Mouse (Mus musculus) limb, embryonic 10.5 days (tissue): Measurements from ENCODE around the gene Adgrg6. TPM values are rescaled to one million over a fixed set of nuclear protein-coding genes. Genes with fewer than 3 reads are reported as not detected.

Experiments
- DNase-seq: peaks from one replicate; pipeline ENCODE4 v3.0.0-alpha.2; 2017; ENCODE audit warnings: low spot score
- H3K27ac ChIP-seq: fragments of 300-500 bp; sonication (generic); 2 replicates; pipeline ENCODE4 v1.5.1; 2016; ENCODE audit warnings: mild to moderate bottlenecking
- H3K27me3 ChIP-seq: fragments of 300-500 bp; sonication (generic); 2 replicates; pipeline ENCODE4 v1.6.1; 2016; ENCODE audit warnings: low read depth, mild to moderate bottlenecking; ENCODE audit not compliant: poor library complexity, severe bottlenecking
- H3K36me3 ChIP-seq: fragments of 300-500 bp; sonication (generic); 2 replicates; pipeline ENCODE4 v1.6.1; 2016; ENCODE audit warnings: mild to moderate bottlenecking, moderate library complexity
- H3K4me1 ChIP-seq: fragments of 300-500 bp; sonication (generic); 2 replicates; pipeline ENCODE4 v1.6.1; 2016
- H3K4me3 ChIP-seq: fragments of 300-500 bp; sonication (generic); 2 replicates; pipeline ENCODE4 v1.5.1; 2016; ENCODE audit warnings: mild to moderate bottlenecking, moderate library complexity
- H3K9me3 ChIP-seq: fragments of 300-500 bp; sonication (generic); replicated peaks from 2 replicates; pipeline ENCODE4 v1.6.1; 2016; ENCODE audit warnings: mild to moderate bottlenecking
- WGBS: fragments of 180-500 bp; shearing (Covaris S2); methylation state at CpG from one replicate; pipeline ENCODE4 v1.1.7; 2016; 5-methylcytosine and 5-hydroxymethylcytosine counted together
- polyA plus RNA-seq: library from polyadenylated mRNA; unstranded; fragments of >200 nt; fragmentation: Nextera tagmentation; extraction: Ambion mirVana; gene quantifications from 2 replicates; pipeline ENCODE4 v1.2.1, GENCODE M21; 2016

Adgrg6 gene
- polyA plus RNA-seq, 1 experiment from 2014 or later, result 0.48 TPM

DNA sequence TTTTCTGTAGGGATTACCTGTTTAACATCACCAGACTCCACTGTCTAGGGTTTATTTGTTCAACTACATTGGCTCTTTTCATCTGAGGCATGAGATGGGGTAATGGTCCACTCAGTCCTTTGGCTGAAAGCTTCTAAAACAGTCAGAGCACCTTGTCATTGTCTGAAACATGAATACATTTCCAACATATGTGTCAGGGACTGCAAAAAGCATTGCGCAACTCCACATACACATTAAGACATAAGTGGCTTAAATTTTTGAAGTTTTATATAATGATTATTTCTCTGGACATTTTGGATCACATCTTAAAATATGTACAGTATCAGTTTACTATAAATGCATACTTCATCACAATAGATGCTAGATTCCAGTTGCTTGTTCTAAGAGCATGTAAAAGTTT lies 14.8 kb downstream of the Adgrg6 start:
- 100% methylated on average over 1 of the region's 1 CpGs for WGBS
- DNase-seq, result no peak
- Histone ChIP-seq H3K27ac (no peak overlapping the region), H3K36me3 (no peaks in the 10 kb centered on the region), H3K27me3 (no peaks in the 10 kb centered on the region), H3K9me3 (no peaks in the 10 kb centered on the region), H3K4me1 (no peaks in the 10 kb centered on the region), H3K4me3 (no peak overlapping the region)

DNA sequence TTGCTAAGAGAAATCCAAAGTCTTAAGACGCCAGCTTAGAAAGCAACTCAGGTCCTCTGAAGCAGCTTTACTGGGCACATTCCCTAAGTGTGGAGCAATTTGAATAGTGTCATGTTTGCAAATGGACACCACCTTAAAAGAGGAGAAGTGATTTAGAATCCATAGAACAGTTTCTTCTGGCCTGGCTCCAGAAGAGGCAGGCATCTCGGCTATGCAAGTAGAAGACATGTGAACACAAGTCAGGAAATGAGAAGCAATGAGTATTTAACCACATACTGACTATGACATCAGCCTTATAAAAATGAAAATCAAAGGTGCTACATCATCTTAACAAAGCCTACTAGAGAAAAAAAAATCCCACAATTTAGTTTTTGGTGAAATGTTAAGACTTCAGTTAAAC lies 17.7 kb downstream of the Adgrg6 start:
- Histone ChIP-seq H3K27me3 (no peaks in the 10 kb centered on the region), H3K4me1 (no peaks in the 10 kb centered on the region), H3K9me3 (no peaks in the 10 kb centered on the region), H3K4me3 (no peak overlapping the region), H3K27ac (no peak overlapping the region), H3K36me3 (no peaks in the 10 kb centered on the region)
- 88% methylated on average over 2 of the region's 2 CpGs for WGBS
- DNase-seq, result no peak

DNA sequence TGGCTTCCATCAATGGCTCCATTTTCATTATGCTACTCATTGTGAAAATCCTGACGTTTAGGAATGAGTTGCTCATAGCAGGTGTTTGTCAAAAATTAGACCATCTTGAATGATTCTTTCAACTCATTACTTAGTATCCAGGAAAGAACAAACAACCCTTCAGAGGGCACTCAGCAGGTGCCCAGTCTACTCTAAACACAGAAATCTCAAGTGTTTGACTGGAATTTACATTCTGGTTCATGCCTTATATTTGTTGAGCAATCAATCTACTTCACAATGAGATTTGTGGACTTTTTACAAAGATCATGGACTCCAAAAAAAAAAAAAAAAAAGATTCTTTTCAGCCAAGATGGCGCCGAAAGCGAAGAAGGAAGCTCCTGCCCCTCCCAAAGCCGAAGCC lies 22.7 kb downstream of the Adgrg6 start:
- H3K9me3 ChIP-seq, result no peaks in the 10 kb centered on the region
- no peaks in the 10 kb centered on the region for H3K4me1 ChIP-seq
- no peak overlapping the region for H3K4me3 ChIP-seq
- H3K36me3 ChIP-seq, result no peaks in the 10 kb centered on the region
- H3K27me3 ChIP-seq, result no peaks in the 10 kb centered on the region
- DNase-seq, result no peak
- WGBS, result 94% methylated on average over 5 of the region's 5 CpGs
- H3K27ac ChIP-seq, result no peak overlapping the region

DNA sequence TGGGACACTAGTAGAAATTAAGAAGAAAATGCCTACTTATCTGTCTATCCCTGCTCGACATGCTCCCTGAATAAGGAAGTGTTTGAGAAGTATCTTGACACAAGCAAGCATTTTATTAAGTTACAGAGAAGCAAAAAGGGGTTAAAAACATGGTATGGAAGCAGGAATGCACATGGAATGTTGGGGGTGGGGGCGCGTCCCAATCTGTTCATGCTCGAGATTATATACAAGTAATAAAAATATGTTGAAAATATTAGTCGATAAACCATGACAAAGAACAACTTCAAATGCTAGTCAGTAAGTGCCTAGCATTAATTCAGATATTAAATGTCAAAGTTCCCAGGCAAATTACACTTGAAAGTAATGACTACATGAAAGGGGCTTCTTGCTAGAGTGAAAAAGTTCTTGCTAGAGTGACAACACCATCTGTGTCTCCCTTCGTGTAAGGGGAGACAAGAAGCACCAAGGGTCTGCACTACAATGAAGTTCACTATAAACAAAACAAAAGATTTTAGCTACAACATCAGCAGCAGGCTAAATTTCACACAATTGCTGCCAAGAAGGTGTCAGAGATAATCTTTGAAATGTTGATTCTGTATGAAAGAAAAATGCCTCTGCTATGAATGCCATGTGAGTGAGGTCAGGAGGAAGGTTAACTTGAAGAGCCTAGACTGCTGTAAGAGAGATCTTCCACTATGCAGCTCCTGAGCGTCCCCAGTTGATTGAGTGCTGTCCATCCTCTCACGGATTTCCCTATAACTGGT lies 24.4 kb downstream of the Adgrg6 start:
- Histone ChIP-seq H3K4me1 (no peaks in the 10 kb centered on the region), H3K4me3 (no peak overlapping the region), H3K9me3 (no peaks in the 10 kb centered on the region), H3K36me3 (no peaks in the 10 kb centered on the region), H3K27me3 (no peaks in the 10 kb centered on the region), H3K27ac (no peak overlapping the region)
- 78% methylated on average over 8 of the region's 8 CpGs for WGBS
- DNase-seq, result no peak

DNA sequence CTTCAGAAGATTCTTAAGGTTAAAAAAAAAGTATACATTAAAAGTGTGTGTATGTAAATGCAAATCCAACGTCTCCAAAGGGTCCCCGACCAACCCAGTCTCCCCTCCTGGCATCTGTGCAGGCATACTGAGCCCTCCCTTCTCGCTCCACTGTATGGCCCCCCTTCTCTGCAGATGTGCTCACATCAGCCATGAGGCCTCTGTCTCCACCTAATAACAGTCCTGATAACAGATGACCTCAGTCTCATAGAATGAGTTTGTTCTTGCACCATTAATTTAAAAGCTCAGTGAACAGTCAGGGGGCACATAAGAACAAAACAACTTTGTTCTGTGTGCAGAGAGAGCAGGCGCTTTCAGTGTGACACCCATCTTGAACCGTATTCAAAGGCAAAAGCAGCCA lies 27.6 kb downstream of the Adgrg6 start:
- H3K4me3 ChIP-seq, result no peak overlapping the region
- no peaks in the 10 kb centered on the region for H3K4me1 ChIP-seq
- no peak overlapping the region for H3K27ac ChIP-seq
- no peak for DNase-seq
- H3K27me3 ChIP-seq, result no peaks in the 10 kb centered on the region
- H3K9me3 ChIP-seq, result no peaks in the 10 kb centered on the region
- H3K36me3 ChIP-seq, result no peaks in the 10 kb centered on the region
- 73% methylated on average over 5 of the region's 5 CpGs for WGBS

DNA sequence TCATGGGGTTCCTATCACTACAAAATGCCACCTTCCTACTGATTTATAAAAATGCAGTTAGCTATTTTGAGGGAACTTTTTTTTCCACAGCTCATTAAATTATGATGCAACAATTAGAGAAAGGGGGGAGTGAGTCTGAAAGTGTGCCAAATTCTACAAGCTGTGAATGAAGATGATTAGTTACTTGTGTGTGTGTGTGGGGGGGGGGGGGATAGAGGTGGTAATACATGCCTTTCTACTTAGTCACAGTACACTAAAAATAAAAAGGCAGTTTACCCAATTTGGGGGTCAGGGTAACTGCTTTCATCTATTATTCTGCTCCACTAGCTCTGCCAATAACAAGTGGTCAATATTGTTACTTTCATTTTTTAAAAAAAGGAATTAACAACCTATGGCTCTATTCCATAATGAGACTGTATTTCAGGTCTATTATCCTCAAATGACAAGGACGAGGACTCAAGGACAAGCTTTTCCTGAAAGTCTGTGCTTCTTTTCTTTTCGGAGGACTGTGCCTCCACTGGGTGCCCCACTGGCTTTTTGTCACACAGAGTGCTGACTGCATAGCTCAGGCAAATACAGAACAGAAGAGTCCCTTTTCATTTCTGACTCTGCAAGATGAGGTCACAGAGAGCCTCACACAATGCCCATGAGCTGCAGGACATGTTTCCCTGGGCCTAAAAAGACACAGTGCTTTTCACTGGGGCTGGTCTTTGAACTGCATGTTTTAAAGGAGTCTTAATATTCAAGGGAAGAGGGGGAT lies 33.4 kb downstream of the Adgrg6 start:
- Histone ChIP-seq H3K27ac (no peak overlapping the region), H3K9me3 (no peaks in the 10 kb centered on the region), H3K36me3 (no peaks in the 10 kb centered on the region), H3K4me3 (no peak overlapping the region), H3K4me1 (no peaks in the 10 kb centered on the region), H3K27me3 (no peaks in the 10 kb centered on the region)
- 80% methylated on average over 2 of the region's 2 CpGs for WGBS
- no peak for DNase-seq

DNA sequence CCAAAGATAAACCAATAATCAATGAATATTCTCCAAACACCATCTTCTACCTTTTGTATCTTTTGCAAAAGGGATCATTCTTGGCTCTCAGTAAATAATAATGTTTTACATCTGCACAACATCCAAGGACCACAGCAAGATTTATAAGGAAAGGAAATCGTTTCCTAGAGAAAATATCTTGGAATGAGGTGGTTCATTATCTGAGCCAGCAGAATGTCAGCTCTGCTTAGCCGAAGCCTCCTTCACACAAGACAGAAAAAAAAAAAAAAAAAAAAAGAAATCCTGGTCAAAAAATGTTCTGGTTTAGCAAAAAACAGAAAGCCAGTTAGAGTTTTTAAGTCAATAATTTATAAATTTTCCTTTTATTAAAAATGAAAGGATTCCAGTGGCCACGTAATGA lies 34.3 kb downstream of the Adgrg6 start:
- H3K9me3 ChIP-seq, result no peaks in the 10 kb centered on the region
- no peak overlapping the region for H3K4me3 ChIP-seq
- no peaks in the 10 kb centered on the region for H3K4me1 ChIP-seq
- DNase-seq, result no peak
- H3K36me3 ChIP-seq, result no peaks in the 10 kb centered on the region
- H3K27ac ChIP-seq, result no peak overlapping the region
- no peaks in the 10 kb centered on the region for H3K27me3 ChIP-seq
- 77% methylated on average over 3 of the region's 3 CpGs for WGBS

DNA sequence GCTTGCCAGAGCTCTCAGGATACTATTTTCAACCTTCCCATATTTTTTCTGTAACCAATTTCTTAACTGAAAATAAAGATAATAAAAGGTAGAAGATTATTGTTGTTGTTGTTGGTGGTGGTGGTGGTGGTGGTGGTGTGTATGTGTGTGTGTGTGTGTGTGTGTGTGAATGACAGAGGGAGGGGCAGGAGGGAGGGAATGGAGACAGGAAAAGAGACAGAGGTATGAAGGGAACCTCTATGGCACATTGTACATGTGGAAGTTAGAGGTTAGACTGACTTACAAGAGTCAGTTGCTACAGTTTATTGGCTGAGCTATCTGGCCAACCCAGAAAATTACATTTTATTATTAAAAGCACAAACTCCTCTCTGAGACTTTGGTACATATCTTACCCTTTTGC lies 49.8 kb downstream of the Adgrg6 start:
- DNase-seq, result no peak
- Histone ChIP-seq H3K9me3 (no peaks in the 10 kb centered on the region), H3K27ac (no peak overlapping the region), H3K27me3 (no peaks in the 10 kb centered on the region), H3K4me1 (no peaks in the 10 kb centered on the region), H3K4me3 (no peak overlapping the region), H3K36me3 (no peaks in the 10 kb centered on the region)

DNA sequence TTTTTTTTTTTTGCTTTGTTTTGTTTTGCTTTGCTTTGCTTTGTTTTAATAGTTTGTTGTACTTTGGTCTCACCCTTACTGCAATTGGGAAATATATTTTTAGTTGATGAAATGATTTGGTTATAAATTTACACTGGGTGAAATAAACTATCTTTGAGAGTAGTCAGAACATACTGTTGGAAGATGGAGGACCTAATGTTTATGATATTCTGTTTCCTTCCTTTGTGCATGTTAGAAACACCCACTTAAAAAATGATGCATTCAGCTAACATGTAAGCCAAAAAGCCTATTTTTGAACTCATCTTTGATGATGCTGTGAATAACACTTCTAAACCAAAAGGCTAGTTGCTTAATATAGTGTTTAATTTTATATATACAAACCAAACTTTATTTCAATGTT lies 50.3 kb downstream of the Adgrg6 start:
- Histone ChIP-seq H3K4me3 (no peak overlapping the region), H3K27ac (no peak overlapping the region), H3K27me3 (no peaks in the 10 kb centered on the region), H3K9me3 (no peaks in the 10 kb centered on the region), H3K36me3 (no peaks in the 10 kb centered on the region), H3K4me1 (no peaks in the 10 kb centered on the region)
- DNase-seq, result no peak

DNA sequence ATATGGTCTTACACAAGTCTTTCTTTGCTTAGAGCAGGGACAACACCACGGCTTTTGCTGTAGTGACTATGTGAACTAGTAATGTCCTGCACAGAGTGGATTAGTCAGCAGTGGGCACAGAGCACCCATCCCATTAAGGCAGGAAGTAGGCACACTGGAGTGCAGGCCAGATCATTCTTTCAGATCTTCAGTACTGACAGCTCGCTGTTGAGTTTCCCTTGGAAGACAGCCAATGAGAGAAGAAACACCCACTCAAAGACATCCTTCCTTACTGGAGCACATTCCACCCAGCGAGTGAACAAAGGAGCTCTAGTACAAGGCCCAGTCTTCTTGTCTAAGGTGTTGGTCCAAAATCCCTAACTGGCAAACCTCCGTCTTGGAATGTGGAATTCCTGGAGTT lies 53.6 kb downstream of the Adgrg6 start:
- WGBS, result 93% methylated on average over 4 of the region's 4 CpGs

DNA sequence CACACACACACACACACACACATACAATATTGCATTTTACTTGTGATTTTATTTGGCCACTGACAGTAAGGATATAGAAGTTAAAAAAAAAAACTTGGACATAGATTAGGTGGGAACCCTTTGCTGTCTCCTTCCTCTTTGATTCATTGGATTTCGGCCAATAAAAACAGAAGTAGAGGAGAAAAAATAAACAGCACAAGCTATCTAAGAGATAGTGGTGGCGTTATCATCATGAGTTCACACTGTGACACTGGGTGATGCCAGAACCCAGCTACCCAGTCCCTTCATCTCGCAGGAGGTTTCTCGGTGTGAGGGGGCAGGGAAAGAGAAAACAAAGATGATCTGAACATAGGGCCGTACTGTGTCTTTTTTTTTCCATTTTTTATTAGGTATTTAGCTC lies 62.2 kb downstream of the Adgrg6 start:
- no peak for DNase-seq
- Histone ChIP-seq H3K4me1 (no peaks in the 10 kb centered on the region), H3K4me3 (no peak overlapping the region), H3K27me3 (no peaks in the 10 kb centered on the region), H3K36me3 (no peaks in the 10 kb centered on the region), H3K27ac (no peak overlapping the region), H3K9me3 (no peaks in the 10 kb centered on the region)
- WGBS, result 69% methylated on average over 5 of the region's 5 CpGs

More for the DNA sequence above, 53.6 kb downstream of the Adgrg6 start:
- DNase-seq, result no peak
- Histone ChIP-seq H3K4me3 (no peak overlapping the region), H3K4me1 (no peaks in the 10 kb centered on the region), H3K9me3 (no peaks in the 10 kb centered on the region), H3K27ac (no peak overlapping the region), H3K27me3 (no peaks in the 10 kb centered on the region), H3K36me3 (no peaks in the 10 kb centered on the region)

DNA sequence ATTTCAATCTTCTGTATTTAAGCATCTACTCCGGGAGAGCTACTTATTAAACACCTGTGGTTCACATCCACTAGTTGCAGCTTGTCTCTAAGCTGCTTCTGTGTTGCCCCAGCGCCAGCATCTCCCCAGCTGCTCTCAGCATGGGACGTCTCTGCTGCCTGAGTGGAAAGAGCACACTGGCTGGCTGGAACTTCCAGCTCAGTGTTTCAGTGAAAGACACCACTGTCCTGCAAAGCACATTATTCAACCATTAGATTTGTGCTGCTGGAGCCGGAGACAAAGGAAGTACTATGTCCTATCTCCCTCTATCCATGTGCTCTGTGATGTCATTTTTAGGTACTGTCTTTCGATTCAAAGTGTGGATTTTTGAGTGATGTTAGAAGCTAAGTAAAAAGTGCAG lies 63.0 kb downstream of the Adgrg6 start:
- H3K4me1 ChIP-seq, result no peaks in the 10 kb centered on the region
- H3K9me3 ChIP-seq, result no peaks in the 10 kb centered on the region
- H3K36me3 ChIP-seq, result no peaks in the 10 kb centered on the region
- no peak overlapping the region for H3K27ac ChIP-seq
- no peaks in the 10 kb centered on the region for H3K27me3 ChIP-seq
- no peak overlapping the region for H3K4me3 ChIP-seq
- WGBS, result 57% methylated on average over 5 of the region's 5 CpGs
- no peak for DNase-seq

DNA sequence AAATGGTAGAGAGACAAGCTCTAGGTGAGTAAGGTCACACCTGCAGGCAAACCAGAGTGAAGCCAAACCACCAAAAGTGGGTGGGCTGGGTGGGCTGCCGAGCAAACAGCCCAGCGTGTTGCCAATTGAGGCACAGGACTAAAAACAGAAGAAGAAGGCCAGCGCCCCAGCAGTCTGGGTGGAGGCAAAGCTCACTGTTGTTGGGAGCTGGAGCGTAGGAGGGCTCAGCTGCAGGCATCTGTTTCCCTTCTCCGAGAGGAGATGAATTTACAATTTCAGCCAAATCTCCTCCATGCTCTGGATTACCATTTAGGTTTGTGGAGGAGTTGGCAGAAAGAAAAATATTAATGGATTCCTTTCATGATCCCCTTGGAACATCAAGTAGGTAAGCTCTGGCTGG lies 64.5 kb downstream of the Adgrg6 start:
- H3K36me3 ChIP-seq, result no peaks in the 10 kb centered on the region
- DNase-seq, result no peak
- WGBS, result 60% methylated on average over 5 of the region's 5 CpGs
- no peaks in the 10 kb centered on the region for H3K4me1 ChIP-seq
- H3K27me3 ChIP-seq, result no peaks in the 10 kb centered on the region
- no peak overlapping the region for H3K4me3 ChIP-seq
- no peak overlapping the region for H3K27ac ChIP-seq
- H3K9me3 ChIP-seq, result no peaks in the 10 kb centered on the region
